Mouse (Mus musculus) adrenal gland, adult 18-20 months (tissue): Measurements from ENCODE around the gene Mapk1. TPM values are rescaled to one million over a fixed set of nuclear protein-coding genes. Genes with fewer than 3 reads are reported as not detected.

Experiments used
- DNase-seq, 2 experiments: peaks; one replicate each; pipeline ENCODE4 v3.0.0; 2021 to 2022; ENCODE audit warnings: low spot score in 2 of 2
- total RNA-seq, 2 experiments: library from RNA; stranded (reverse); gene quantifications; 1 replicate in 1 of 2; 2 replicates in 1 of 2; pipeline ENCODE4 v1.2.3; 2021

Mapk1 gene
- total RNA-seq, 2 experiments from 2014 or later, result 157 to 186 TPM

- DNase-seq, result no peak
Measured at GRCm38 (mm10) chr16:17015111-17015852, 32.1 kb downstream of the Mapk1 start.

- no peak for DNase-seq
Measured at GRCm38 (mm10) chr16:17015853-17016230, 32.7 kb downstream of the Mapk1 start.

GRCm38 (mm10) chr16:17018071-17018470, 34.9 kb downstream of the Mapk1 start:
- DNase-seq, result no peak

GRCm38 (mm10) chr16:17024469-17025148, 41.4 kb downstream of the Mapk1 start:
- DNase-seq, result no peak

GRCm38 (mm10) chr16:17029971-17030695, 47.0 kb downstream of the Mapk1 start:
- no peak for DNase-seq

- no peak for DNase-seq
Measured at GRCm38 (mm10) chr16:17033754-17034153, 50.6 kb downstream of the Mapk1 start.

- DNase-seq, result no peak
Measured at GRCm38 (mm10) chr16:17040716-17041115, 57.5 kb downstream of the Mapk1 start.

GRCm38 (mm10) chr16:17041417-17041816, 58.2 kb downstream of the Mapk1 start:
- DNase-seq, result no peak

GRCm38 (mm10) chr16:17044320-17044719, 61.1 kb downstream of the Mapk1 start:
- DNase-seq, result peak in 1 of 2 experiments; percentile 24

- DNase-seq, result no peak
Measured at GRCm38 (mm10) chr16:17045287-17045686, 62.1 kb downstream of the Mapk1 start.

- no peak for DNase-seq
Measured at GRCm38 (mm10) chr16:17049886-17050285, 66.7 kb downstream of the Mapk1 start.

GRCm38 (mm10) chr16:17052087-17052486, 68.9 kb downstream of the Mapk1 start:
- no peak for DNase-seq

GRCm38 (mm10) chr16:17053903-17054302, 70.7 kb downstream of the Mapk1 start:
- no peak for DNase-seq

GRCm38 (mm10) chr16:17055584-17055983, 72.4 kb downstream of the Mapk1 start:
- no peak for DNase-seq

GRCm38 (mm10) chr16:17062338-17062737, 79.2 kb downstream of the Mapk1 start:
- DNase-seq, result no peak

GRCm38 (mm10) chr16:17067552-17067951, 84.4 kb downstream of the Mapk1 start:
- no peak for DNase-seq

- peak; percentile 92 to 94 for DNase-seq
Measured at GRCm38 (mm10) chr16:17069511-17070443, 86.6 kb downstream of the Mapk1 start, which contains the start of gene Ypel1. Gene Ypel1 (plus strand): TSS chr16:17069696.

- no peak for DNase-seq
Measured at GRCm38 (mm10) chr16:17070716-17071115, 87.5 kb downstream of the Mapk1 start.

GRCm38 (mm10) chr16:17073000-17073399, 89.8 kb downstream of the Mapk1 start:
- DNase-seq, result no peak

- DNase-seq, result no peak
Measured at GRCm38 (mm10) chr16:17076301-17076700, 93.1 kb downstream of the Mapk1 start.

- no peak for DNase-seq
Measured at GRCm38 (mm10) chr16:17076869-17077268, 93.7 kb downstream of the Mapk1 start.
